Mouse (Mus musculus) bone marrow, adult 2 months (tissue): ENCODE data around the gene Agbl4.

Source experiments
- CTCF ChIP-seq: fragments of 200-500 bp; IDR thresholded peaks from 2 replicates; pipeline ENCODE4 v1.5.1; 2011; ENCODE audit warnings: low read length, control low read depth; ENCODE audit not compliant: control insufficient read depth, insufficient read depth
- POLR2A ChIP-seq: fragments of 200-500 bp; IDR thresholded peaks from 2 replicates; pipeline ENCODE4 v1.6.1; 2011; ENCODE audit warnings: low read depth, mild to moderate bottlenecking, control low read depth, low read length, borderline replicate concordance; ENCODE audit not compliant: control insufficient read depth

GRCm38 (mm10) chr4:111518191-111518590, 1120.7 kb downstream of the Agbl4 start:
- TF ChIP-seq CTCF: no peak
- TF ChIP-seq POLR2A: no peak
